Mouse (Mus musculus): ENCODE data around the gene Lrrc10b. TPM values are rescaled to one million over a fixed set of nuclear protein-coding genes. Genes with fewer than 3 reads are reported as not detected.

Lrrc10b gene
- polyA plus RNA-seq, 2 experiments = 0.84 to 0.88 TPM

DNA sequence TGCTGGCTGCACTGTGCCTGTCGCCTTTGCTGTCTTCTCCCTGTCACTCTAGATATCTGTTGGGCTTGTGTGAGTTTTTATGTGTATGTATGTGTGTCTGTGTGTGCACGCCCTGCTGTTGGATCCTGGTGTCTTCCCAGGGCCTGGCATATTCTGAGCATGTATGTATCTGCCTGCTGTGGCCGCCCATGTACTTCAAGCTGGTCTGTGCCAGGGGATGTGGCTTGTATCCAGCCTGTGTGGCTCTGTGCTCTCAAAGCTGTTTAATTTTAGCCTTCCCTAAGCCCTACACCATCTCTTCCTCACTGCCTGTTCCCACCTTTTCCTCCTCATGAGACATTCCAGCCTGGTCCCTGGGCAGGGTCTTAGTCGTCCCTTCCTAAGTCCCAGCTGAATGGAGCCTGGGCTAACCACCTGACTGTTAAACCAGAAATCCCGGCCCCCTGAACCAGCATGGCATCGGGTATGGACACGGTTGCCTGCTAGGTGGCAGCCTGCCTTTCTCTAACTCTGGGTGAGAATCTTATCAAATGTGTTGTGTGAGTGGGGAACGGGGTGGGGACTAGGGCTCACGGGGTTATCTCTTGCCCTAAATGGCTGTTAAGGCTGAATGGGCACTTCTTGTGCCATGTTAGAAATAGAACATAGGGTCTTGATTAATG is 23.3 kb downstream of the Lrrc10b start:
- no peak overlapping the region for H3K4me2 ChIP-seq (replicated peaks; ENCODE audit: low read depth, low read length, severe bottlenecking)
- no peak for DNase-seq (ENCODE audit: low spot score)
- no peaks in the 10 kb centered on the region for H3K36me3 ChIP-seq (ENCODE audit: control insufficient read depth, insufficient read depth, low read length)
- H3K27me3 ChIP-seq (ENCODE audit: control insufficient read depth, insufficient read depth, low read length) = no peaks in the 10 kb centered on the region
- ATAC-seq (ENCODE audit: low FRiP score, low read depth) = no peak
- peaks cover 10% of the 10 kb centered on the region for H3K4me1 ChIP-seq (ENCODE audit: control insufficient read depth, insufficient read depth, low read length)
- no peaks in the 10 kb centered on the region for H3K9me3 ChIP-seq (ENCODE audit: control insufficient read depth, low read length)
- no peak overlapping the region for H3K9ac ChIP-seq (ENCODE audit: low read depth, low read length, severe bottlenecking)
- H3K4me3 ChIP-seq (replicated peaks; ENCODE audit: low read length) = no peak overlapping the region
- 69% methylated on average over 9 of the region's 9 CpGs for WGBS
- H3K27ac ChIP-seq (replicated peaks; ENCODE audit: low read depth, low read length) = no peak overlapping the region
- no peak for TF ChIP-seq POLR2A (IDR thresholded peaks at IDR 0.05; ENCODE audit: borderline replicate concordance, extremely low read depth, insufficient read depth, insufficient read length)

DNA sequence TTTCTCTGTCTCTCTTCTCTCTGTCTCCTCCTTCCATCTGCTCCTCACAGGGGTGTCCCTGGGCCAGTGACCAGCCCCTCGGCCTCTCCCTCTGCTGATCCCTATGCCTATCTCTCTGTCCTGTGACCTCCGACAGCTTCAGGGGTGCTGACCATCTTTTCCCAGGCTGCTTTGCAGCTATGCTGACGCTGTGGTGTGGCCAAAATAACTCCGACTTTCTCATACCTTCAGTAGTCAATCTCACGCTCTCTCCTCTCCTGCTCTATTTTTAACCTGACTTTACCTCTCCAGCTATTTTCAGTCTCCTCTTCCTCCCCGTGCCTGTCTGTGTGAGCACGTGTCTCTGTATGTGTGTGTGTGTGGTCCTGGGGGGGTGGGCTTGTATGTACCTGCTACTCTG is 24.0 kb downstream of the Lrrc10b start:
- Histone ChIP-seq H3K9ac (ENCODE audit: low read depth, low read length, severe bottlenecking) (no peak overlapping the region), H3K4me1 (ENCODE audit: control insufficient read depth, insufficient read depth, low read length) (peaks cover 10% of the 10 kb centered on the region), H3K36me3 (ENCODE audit: control insufficient read depth, insufficient read depth, low read length) (no peaks in the 10 kb centered on the region), H3K4me2 (replicated peaks; ENCODE audit: low read depth, low read length, severe bottlenecking) (no peak overlapping the region), H3K9me3 (ENCODE audit: control insufficient read depth, low read length) (no peaks in the 10 kb centered on the region), H3K27ac (replicated peaks; ENCODE audit: low read depth, low read length) (no peak overlapping the region), H3K27me3 (ENCODE audit: control insufficient read depth, insufficient read depth, low read length) (no peaks in the 10 kb centered on the region), H3K4me3 (replicated peaks; ENCODE audit: low read length) (no peak overlapping the region)
- ATAC-seq (ENCODE audit: low FRiP score, low read depth) = no peak
- no peak for TF ChIP-seq POLR2A (IDR thresholded peaks at IDR 0.05; ENCODE audit: borderline replicate concordance, extremely low read depth, insufficient read depth, insufficient read length)
- no peak for DNase-seq (ENCODE audit: low spot score)
- WGBS = 74% methylated on average over 7 of the region's 7 CpGs

DNA sequence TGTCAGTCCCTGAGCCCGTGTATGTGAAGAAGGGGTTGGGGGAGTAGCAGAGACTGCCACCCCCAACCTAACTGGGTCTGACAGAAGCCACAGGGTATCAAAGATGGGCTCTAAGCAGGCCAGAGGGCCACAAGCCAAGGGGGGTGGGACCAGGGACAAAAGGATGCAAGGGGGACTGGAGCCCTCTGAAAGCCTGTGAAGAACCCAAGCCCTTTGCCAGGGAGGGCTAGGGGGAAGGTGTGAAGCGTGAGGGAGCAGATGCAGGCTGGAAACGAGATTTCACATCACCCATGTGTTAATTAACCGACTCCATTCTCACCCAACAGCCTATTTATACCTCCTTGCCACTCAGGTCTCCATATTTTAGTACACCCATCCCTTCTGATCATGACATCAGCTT is 25.4 kb downstream of the Lrrc10b start:
- Histone ChIP-seq H3K4me3 (replicated peaks; ENCODE audit: low read length) (no peak overlapping the region), H3K4me2 (replicated peaks; ENCODE audit: low read depth, low read length, severe bottlenecking) (no peak overlapping the region), H3K27me3 (ENCODE audit: control insufficient read depth, insufficient read depth, low read length) (no peaks in the 10 kb centered on the region), H3K4me1 (ENCODE audit: control insufficient read depth, insufficient read depth, low read length) (peaks cover 15% of the 10 kb centered on the region), H3K9ac (ENCODE audit: low read depth, low read length, severe bottlenecking) (no peak overlapping the region), H3K36me3 (ENCODE audit: control insufficient read depth, insufficient read depth, low read length) (no peaks in the 10 kb centered on the region), H3K27ac (replicated peaks; ENCODE audit: low read depth, low read length) (no peak overlapping the region), H3K9me3 (ENCODE audit: control insufficient read depth, low read length) (no peaks in the 10 kb centered on the region)
- DNase-seq (ENCODE audit: low spot score) = no peak
- ATAC-seq (ENCODE audit: low FRiP score, low read depth) = no peak
- WGBS = 41% methylated on average over 4 of the region's 4 CpGs
- no peak for TF ChIP-seq POLR2A (IDR thresholded peaks at IDR 0.05; ENCODE audit: borderline replicate concordance, extremely low read depth, insufficient read depth, insufficient read length)

GRCm38 (mm10) chr19:10431410-10431809 is 25.9 kb downstream of the Lrrc10b start:
- H3K9me3 ChIP-seq (ENCODE audit: control insufficient read depth, low read length) = no peaks in the 10 kb centered on the region
- peaks cover 20% of the 10 kb centered on the region for H3K4me1 ChIP-seq (ENCODE audit: control insufficient read depth, insufficient read depth, low read length)
- ATAC-seq (ENCODE audit: low FRiP score, low read depth) (no peak), DNase-seq (ENCODE audit: low spot score) (no peak)
- WGBS = 23% methylated on average over 3 of the region's 3 CpGs
- H3K4me3 ChIP-seq (replicated peaks; ENCODE audit: low read length) = no peak overlapping the region
- H3K36me3 ChIP-seq (ENCODE audit: control insufficient read depth, insufficient read depth, low read length) = no peaks in the 10 kb centered on the region
- H3K27ac ChIP-seq (replicated peaks; ENCODE audit: low read depth, low read length) = no peak overlapping the region
- no peaks in the 10 kb centered on the region for H3K27me3 ChIP-seq (ENCODE audit: control insufficient read depth, insufficient read depth, low read length)
- no peak overlapping the region for H3K9ac ChIP-seq (ENCODE audit: low read depth, low read length, severe bottlenecking)
- no peak overlapping the region for H3K4me2 ChIP-seq (replicated peaks; ENCODE audit: low read depth, low read length, severe bottlenecking)
- TF ChIP-seq POLR2A (IDR thresholded peaks at IDR 0.05; ENCODE audit: borderline replicate concordance, extremely low read depth, insufficient read depth, insufficient read length) = no peak

GRCm38 (mm10) chr19:10429371-10429770 is 27.9 kb downstream of the Lrrc10b start:
- no peak for TF ChIP-seq POLR2A (IDR thresholded peaks at IDR 0.05; ENCODE audit: borderline replicate concordance, extremely low read depth, insufficient read depth, insufficient read length)
- H3K4me1 ChIP-seq (ENCODE audit: control insufficient read depth, insufficient read depth, low read length) = peaks cover 31% of the 10 kb centered on the region
- no peak overlapping the region for H3K9ac ChIP-seq (ENCODE audit: low read depth, low read length, severe bottlenecking)
- WGBS = 78% methylated on average over 8 of the region's 8 CpGs
- H3K9me3 ChIP-seq (ENCODE audit: control insufficient read depth, low read length) = no peaks in the 10 kb centered on the region
- no peak overlapping the region for H3K4me2 ChIP-seq (replicated peaks; ENCODE audit: low read depth, low read length, severe bottlenecking)
- no peaks in the 10 kb centered on the region for H3K27me3 ChIP-seq (ENCODE audit: control insufficient read depth, insufficient read depth, low read length)
- H3K36me3 ChIP-seq (ENCODE audit: control insufficient read depth, insufficient read depth, low read length) = no peaks in the 10 kb centered on the region
- no peak for DNase-seq (ENCODE audit: low spot score)
- ATAC-seq (ENCODE audit: low FRiP score, low read depth) = no peak
- no peak overlapping the region for H3K4me3 ChIP-seq (replicated peaks; ENCODE audit: low read length)
- H3K27ac ChIP-seq (replicated peaks; ENCODE audit: low read depth, low read length) = no peak overlapping the region
